Mouse (Mus musculus): ENCODE data around the gene Rbm45.
A peak's percentile ranks its signal among the peaks of the same experiment; 100 is the strongest.

Rbm45 gene

GRCm38 (mm10) chr2:76368861-76369660 is 723 bp upstream of the Rbm45 start:
- TF ChIP-seq POU5F1 (IDR thresholded peaks at IDR 0.05; ENCODE audit: borderline replicate concordance, low read length) (no peak), CTCF (conservative IDR thresholded peaks at IDR 0.05; ENCODE audit: low read length) (no peak), NANOG (IDR thresholded peaks at IDR 0.05; ENCODE audit: borderline replicate concordance, low read length) (no peak)
- peak overlapping the region; percentile 93 for H3K4me3 ChIP-seq (replicated peaks; ENCODE audit: low read length)
- H3K36me3 ChIP-seq (ENCODE audit: insufficient read depth, low read length) = peaks cover 27% of the 10 kb centered on the region
- H3K27me3 ChIP-seq (ENCODE audit: insufficient read depth, low read length) = no peaks in the 10 kb centered on the region
- peaks cover 14% of the 10 kb centered on the region for H3K4me1 ChIP-seq (replicated peaks; ENCODE audit: low read depth, low read length)
- no peaks in the 10 kb centered on the region for H3K9me3 ChIP-seq (ENCODE audit: low read length)

- Histone ChIP-seq H3K9me3 (ENCODE audit: low read length) (no peaks in the 10 kb centered on the region), H3K27me3 (ENCODE audit: insufficient read depth, low read length) (no peaks in the 10 kb centered on the region), H3K4me1 (replicated peaks; ENCODE audit: low read depth, low read length) (peaks cover 14% of the 10 kb centered on the region), H3K4me3 (replicated peaks; ENCODE audit: low read length) (peak overlapping the region; percentile 93), H3K36me3 (ENCODE audit: insufficient read depth, low read length) (peaks cover 42% of the 10 kb centered on the region)
- TF ChIP-seq POU5F1 (IDR thresholded peaks at IDR 0.05; ENCODE audit: borderline replicate concordance, low read length) (no peak), CTCF (conservative IDR thresholded peaks at IDR 0.05; ENCODE audit: low read length) (no peak), NANOG (IDR thresholded peaks at IDR 0.05; ENCODE audit: borderline replicate concordance, low read length) (no peak)
Measured at GRCm38 (mm10) chr2:76370656-76370922, 805 bp downstream of the Rbm45 start.

- no peaks in the 10 kb centered on the region for H3K9me3 ChIP-seq (ENCODE audit: low read length)
- H3K36me3 ChIP-seq (ENCODE audit: insufficient read depth, low read length) = peaks cover 52% of the 10 kb centered on the region
- H3K27me3 ChIP-seq (ENCODE audit: insufficient read depth, low read length) = no peaks in the 10 kb centered on the region
- H3K4me3 ChIP-seq (replicated peaks; ENCODE audit: low read length) = no peak overlapping the region
- TF ChIP-seq NANOG (IDR thresholded peaks at IDR 0.05; ENCODE audit: borderline replicate concordance, low read length) (no peak), CTCF (conservative IDR thresholded peaks at IDR 0.05; ENCODE audit: low read length) (no peak), POU5F1 (IDR thresholded peaks at IDR 0.05; ENCODE audit: borderline replicate concordance, low read length) (no peak)
- peaks cover 17% of the 10 kb centered on the region for H3K4me1 ChIP-seq (replicated peaks; ENCODE audit: low read depth, low read length)
Measured at GRCm38 (mm10) chr2:76372244-76372643, 2.5 kb downstream of the Rbm45 start.

DNA sequence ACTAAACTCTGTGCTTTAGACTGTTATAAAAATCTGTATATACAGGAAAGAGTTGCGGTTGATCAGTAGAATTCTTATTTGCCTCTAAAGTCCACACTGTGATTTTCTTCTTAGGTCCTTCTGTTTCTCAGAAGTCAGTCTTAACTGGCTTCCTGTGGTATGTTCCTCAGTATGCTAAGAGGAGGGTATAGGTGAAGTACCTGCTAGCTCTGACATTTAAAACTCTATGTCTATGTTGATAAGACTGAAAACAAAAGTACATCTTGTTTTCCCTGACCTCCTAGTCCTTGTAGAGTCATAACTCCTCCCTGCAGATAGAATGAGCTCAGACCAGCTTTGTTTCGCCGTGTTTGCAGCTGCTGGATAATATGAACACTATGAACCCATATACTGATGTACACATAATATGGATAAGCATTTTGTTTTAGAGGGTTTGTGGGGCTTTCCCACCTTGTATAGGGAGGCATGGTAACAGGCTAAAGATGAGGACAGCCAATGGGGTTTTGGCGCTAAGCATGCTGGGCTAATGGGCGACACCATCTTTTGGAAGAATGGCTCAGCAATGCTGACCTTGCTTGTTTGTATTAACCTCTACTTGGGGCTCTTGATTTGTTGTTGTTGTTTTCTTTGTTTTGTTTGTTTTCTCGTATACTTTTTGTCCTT is 4.9 kb downstream of the Rbm45 start:
- no peak overlapping the region for H3K4me3 ChIP-seq (replicated peaks; ENCODE audit: low read length)
- peaks cover 17% of the 10 kb centered on the region for H3K4me1 ChIP-seq (replicated peaks; ENCODE audit: low read depth, low read length)
- H3K27me3 ChIP-seq (ENCODE audit: insufficient read depth, low read length) = no peaks in the 10 kb centered on the region
- peaks cover 73% of the 10 kb centered on the region for H3K36me3 ChIP-seq (ENCODE audit: insufficient read depth, low read length)
- no peak for TF ChIP-seq NANOG (IDR thresholded peaks at IDR 0.05; ENCODE audit: borderline replicate concordance, low read length)
- TF ChIP-seq CTCF (conservative IDR thresholded peaks at IDR 0.05; ENCODE audit: low read length) = no peak
- no peak for TF ChIP-seq POU5F1 (IDR thresholded peaks at IDR 0.05; ENCODE audit: borderline replicate concordance, low read length)
- H3K9me3 ChIP-seq (ENCODE audit: low read length) = no peaks in the 10 kb centered on the region

DNA sequence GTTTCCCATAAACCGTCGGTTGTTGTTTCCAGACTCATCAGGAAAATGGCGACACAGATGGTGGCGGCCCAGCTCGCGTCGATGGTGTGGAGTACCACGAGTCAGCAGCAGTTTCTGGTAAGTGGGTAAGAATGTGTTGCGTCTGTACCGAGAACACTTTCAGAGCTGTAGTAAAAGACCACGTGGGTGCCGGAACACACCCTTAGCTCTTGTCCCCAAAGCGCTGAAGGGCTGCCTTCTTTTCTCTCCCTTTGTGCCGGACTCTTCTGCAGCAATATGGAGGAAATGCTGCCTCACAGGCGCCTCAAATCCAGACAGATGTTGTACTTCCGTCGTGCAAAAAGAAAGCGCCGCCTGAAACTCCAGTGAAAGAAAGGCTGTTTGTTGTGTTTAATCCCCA is 8.9 kb downstream of the Rbm45 start:
- peaks cover 13% of the 10 kb centered on the region for H3K4me1 ChIP-seq (replicated peaks; ENCODE audit: low read depth, low read length)
- H3K36me3 ChIP-seq (ENCODE audit: insufficient read depth, low read length) = peaks cover 89% of the 10 kb centered on the region
- H3K4me3 ChIP-seq (replicated peaks; ENCODE audit: low read length) = no peak overlapping the region
- H3K27me3 ChIP-seq (ENCODE audit: insufficient read depth, low read length) = no peaks in the 10 kb centered on the region
- no peaks in the 10 kb centered on the region for H3K9me3 ChIP-seq (ENCODE audit: low read length)
- no peak for TF ChIP-seq POU5F1 (IDR thresholded peaks at IDR 0.05; ENCODE audit: borderline replicate concordance, low read length)
- TF ChIP-seq CTCF (conservative IDR thresholded peaks at IDR 0.05; ENCODE audit: low read length) = no peak
- TF ChIP-seq NANOG (IDR thresholded peaks at IDR 0.05; ENCODE audit: borderline replicate concordance, low read length) = no peak

- Histone ChIP-seq H3K27me3 (ENCODE audit: insufficient read depth, low read length) (no peaks in the 10 kb centered on the region), H3K4me3 (replicated peaks; ENCODE audit: low read length) (no peak overlapping the region), H3K4me1 (replicated peaks; ENCODE audit: low read depth, low read length) (no peaks in the 10 kb centered on the region), H3K9me3 (ENCODE audit: low read length) (no peaks in the 10 kb centered on the region), H3K36me3 (ENCODE audit: insufficient read depth, low read length) (peaks cover 56% of the 10 kb centered on the region)
- TF ChIP-seq NANOG (IDR thresholded peaks at IDR 0.05; ENCODE audit: borderline replicate concordance, low read length) (no peak), POU5F1 (IDR thresholded peaks at IDR 0.05; ENCODE audit: borderline replicate concordance, low read length) (no peak), CTCF (conservative IDR thresholded peaks at IDR 0.05; ENCODE audit: low read length) (no peak)
Measured at GRCm38 (mm10) chr2:76386531-76386930, 16.7 kb downstream of the Rbm45 start.

DNA sequence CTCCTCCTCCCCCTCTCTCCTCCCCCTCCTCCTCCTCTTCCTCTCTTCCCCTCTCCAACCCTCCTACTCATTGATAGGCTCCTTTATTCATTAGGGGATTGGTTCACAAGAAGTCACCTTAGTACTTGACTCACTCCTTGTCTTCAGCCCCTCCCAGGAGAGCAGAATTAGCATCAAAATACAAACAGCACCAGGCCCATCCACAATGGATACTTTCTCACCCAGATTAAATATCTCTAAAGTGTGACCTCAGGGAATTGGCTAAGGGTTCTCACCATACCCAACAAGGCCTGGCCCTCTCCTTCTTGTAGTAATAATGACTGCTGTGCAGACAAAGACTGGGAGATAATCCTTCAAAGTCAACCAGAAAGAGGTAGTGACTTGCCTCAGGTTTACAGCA is 30.4 kb downstream of the Rbm45 start:
- Histone ChIP-seq H3K4me3 (replicated peaks; ENCODE audit: low read length) (no peak overlapping the region), H3K36me3 (ENCODE audit: insufficient read depth, low read length) (no peaks in the 10 kb centered on the region), H3K27me3 (ENCODE audit: insufficient read depth, low read length) (peaks cover 31% of the 10 kb centered on the region), H3K4me1 (replicated peaks; ENCODE audit: low read depth, low read length) (peaks cover 33% of the 10 kb centered on the region), H3K9me3 (ENCODE audit: low read length) (no peaks in the 10 kb centered on the region)
- TF ChIP-seq NANOG (IDR thresholded peaks at IDR 0.05; ENCODE audit: borderline replicate concordance, low read length) = peak; percentile 63
- no peak for TF ChIP-seq POU5F1 (IDR thresholded peaks at IDR 0.05; ENCODE audit: borderline replicate concordance, low read length)

DNA sequence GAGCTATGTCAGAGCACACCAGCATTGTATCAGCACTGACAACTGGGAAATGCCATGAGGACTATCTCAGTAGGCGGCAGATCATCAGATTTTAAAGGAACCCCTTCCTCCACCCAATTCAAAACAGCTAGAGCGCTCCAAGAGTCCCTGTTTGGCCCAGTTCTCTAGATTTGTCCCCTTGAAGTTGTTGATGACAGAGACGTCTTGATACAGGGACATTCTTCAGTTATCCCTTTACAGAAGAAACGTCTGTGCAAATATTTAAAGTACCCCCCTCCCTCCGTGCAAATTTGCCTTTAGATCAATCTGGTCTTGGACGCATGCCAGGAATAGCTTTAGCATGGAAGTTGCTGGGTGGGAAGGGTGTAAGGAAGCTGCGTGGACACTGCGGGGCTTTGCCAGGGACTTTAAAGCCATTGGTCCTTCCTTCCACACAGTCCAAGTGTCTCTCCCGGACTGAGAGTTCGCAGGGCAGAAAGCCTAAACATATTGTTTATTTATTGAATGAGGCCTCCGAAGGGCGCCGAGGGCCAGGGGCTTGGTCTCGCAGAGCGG is 35.9 kb downstream of the Rbm45 start:
- Histone ChIP-seq H3K4me3 (replicated peaks; ENCODE audit: low read length) (peak overlapping the region; percentile 93), H3K36me3 (ENCODE audit: insufficient read depth, low read length) (no peaks in the 10 kb centered on the region), H3K4me1 (replicated peaks; ENCODE audit: low read depth, low read length) (peaks cover 31% of the 10 kb centered on the region), H3K27me3 (ENCODE audit: insufficient read depth, low read length) (peaks cover 64% of the 10 kb centered on the region), H3K9me3 (ENCODE audit: low read length) (no peaks in the 10 kb centered on the region)
- TF ChIP-seq NANOG (IDR thresholded peaks at IDR 0.05; ENCODE audit: borderline replicate concordance, low read length) = no peak
- TF ChIP-seq POU5F1 (IDR thresholded peaks at IDR 0.05; ENCODE audit: borderline replicate concordance, low read length) = no peak
- TF ChIP-seq CTCF (conservative IDR thresholded peaks at IDR 0.05; ENCODE audit: low read length) = no peak
